ENCODE assay signal across 21 mouse cellular contexts in genomic region chr1:57911561-57911960, GRCm38 (mm10).
DNase-seq lines count a peak whose midpoint lies in the region; ATAC-seq lines count a peak whose summit lies in the region.
"Had no signal": no experiment of that assay in that cellular context is flagged by ENCODE, and none has a peak within 500 bp of the region (broad histone marks: within the 10 kb centered on the region; RNA-seq: fewer than 3 reads in every experiment).

No protein-coding gene starts in this region.

- no peaks in the 10 kb centered on the region for H3K9me3 ChIP-seq in neural tube, embryonic 14.5 days (ENCODE audit: control insufficient read depth, low read length)
- H3K9me3 ChIP-seq in hindbrain, embryonic 16.5 days (ENCODE audit: control insufficient read depth, low read length) = no peaks in the 10 kb centered on the region
- H3K9me3 ChIP-seq: embryonic facial prominence, embryonic 10.5 days; embryonic facial prominence, embryonic 12.5 days; forebrain, embryonic 13.5 days; G1E had no signal

- H3K27me3 ChIP-seq in neural tube, embryonic 14.5 days (ENCODE audit: control insufficient read depth, insufficient read depth, low read length) = no peaks in the 10 kb centered on the region
- H3K27me3 ChIP-seq in hindbrain, embryonic 16.5 days (replicated peaks; ENCODE audit: control insufficient read depth, insufficient read depth, low read length) = no peaks in the 10 kb centered on the region
- H3K27me3 ChIP-seq: embryonic facial prominence, embryonic 12.5 days; forebrain, embryonic 13.5 days; Patski had no signal

- WGBS in neural tube, embryonic 14.5 days = 47% methylated on average over 6 of the region's 6 CpGs
- 78% methylated on average over 6 of the region's 6 CpGs for WGBS in hindbrain, embryonic 16.5 days

- no peak for DNase-seq in neural tube, embryonic 10.5 days (ENCODE audit: extremely low spot score, low spot score)
- peak; percentile 7 for DNase-seq in R1 (ENCODE audit: low read depth, low spot score)
- no peak for DNase-seq in embryo, embryonic 9.5 days (ENCODE audit: extremely low spot score)
- DNase-seq: adrenal gland, adult 2 months; adrenal gland, postnatal 10 days; adrenal gland, postnatal 25 days; cerebellum, adult 11 months; cerebellum, adult 18-20 months; cerebellum, adult 8-10 months; cerebellum, adult 9-11 months; cerebellum, postnatal 14 days; cerebellum, postnatal 36 days; embryo, embryonic 11 days; forebrain, postnatal 0 days had no signal

- 0 out of 2 replicates have a peak, but pooled peaks cover 5% of the 10 kb centered on the region for H3K4me1 ChIP-seq in neural tube, embryonic 14.5 days (ENCODE audit: control insufficient read depth, insufficient read depth, low read length)
- H3K4me1 ChIP-seq in hindbrain, embryonic 16.5 days (ENCODE audit: control insufficient read depth, insufficient read depth, low read depth, low read length) = no peaks in the 10 kb centered on the region
- H3K4me1 ChIP-seq: embryonic facial prominence, embryonic 10.5 days had no signal

- H3K36me3 ChIP-seq in neural tube, embryonic 14.5 days (ENCODE audit: control insufficient read depth, insufficient read depth, low read length) = no peaks in the 10 kb centered on the region
- H3K36me3 ChIP-seq in hindbrain, embryonic 16.5 days (ENCODE audit: control insufficient read depth, insufficient read depth, low read length) = peaks cover 2% of the 10 kb centered on the region
- H3K36me3 ChIP-seq: G1E had no signal

- H3K9ac ChIP-seq in neural tube, embryonic 14.5 days (replicated peaks; ENCODE audit: low read depth, low read length) = no peak overlapping the region
- H3K9ac ChIP-seq in hindbrain, embryonic 16.5 days (ENCODE audit: low read depth, low read length) = no peak overlapping the region
- H3K9ac ChIP-seq: embryonic facial prominence, embryonic 12.5 days; forebrain, embryonic 13.5 days; forebrain, postnatal 0 days had no signal

- ATAC-seq in neural tube, embryonic 14.5 days (ENCODE audit: low read depth) = peak; percentile 56; the same call in 1 of the 2 replicates
- no peak for ATAC-seq in hindbrain, embryonic 16.5 days
- ATAC-seq: forebrain, embryonic 13.5 days; forebrain, postnatal 0 days; Patski had no signal

- no peak overlapping the region for H3K4me2 ChIP-seq in neural tube, embryonic 14.5 days (ENCODE audit: low read depth, low read length)
- no peak overlapping the region for H3K4me2 ChIP-seq in hindbrain, embryonic 16.5 days (ENCODE audit: low read length)
- H3K4me2 ChIP-seq: embryonic facial prominence, embryonic 12.5 days; forebrain, embryonic 13.5 days had no signal

- H3K4me3 ChIP-seq in neural tube, embryonic 14.5 days (ENCODE audit: low read depth, low read length) = no peak overlapping the region
- no peak overlapping the region for H3K4me3 ChIP-seq in hindbrain, embryonic 16.5 days (ENCODE audit: low read length)
- H3K4me3 ChIP-seq: embryonic facial prominence, embryonic 10.5 days; embryonic facial prominence, embryonic 12.5 days; forebrain, embryonic 13.5 days had no signal

- no peak overlapping the region for H3K27ac ChIP-seq in neural tube, embryonic 14.5 days (ENCODE audit: low read depth, low read length)
- H3K27ac ChIP-seq in hindbrain, embryonic 16.5 days (ENCODE audit: low read depth, low read length) = no peak overlapping the region
- H3K27ac ChIP-seq: embryonic facial prominence, embryonic 10.5 days; embryonic facial prominence, embryonic 12.5 days; forebrain, embryonic 13.5 days had no signal
